Mouse (Mus musculus) mature B cell (primary cell): ENCODE measurements around the gene Ppef2.

Experiments
- in situ Hi-C: fragments of 300-500 bp; cut with MboI; formaldehyde crosslinking; loops from 2 replicates; pipeline ENCODE4 v1.14.3; 2019

Gene Ppef2

GRCm38 (mm10) chr5:92239333-92240232 lies 16.5 kb downstream of the Ppef2 start:
- in situ Hi-C loops, result no loop called here

GRCm38 (mm10) chr5:92234939-92235557 lies 21.0 kb downstream of the Ppef2 start:
- in situ Hi-C loops, result no loop called here

GRCm38 (mm10) chr5:92233366-92233765 lies 22.7 kb downstream of the Ppef2 start:
- in situ Hi-C loops, result no loop called here

- in situ Hi-C loops, result no loop called here
Observed at GRCm38 (mm10) chr5:92231836-92232235, 24.2 kb downstream of the Ppef2 start.

- in situ Hi-C loops, result no loop called here
Observed at GRCm38 (mm10) chr5:92230306-92230705, 25.8 kb downstream of the Ppef2 start.

- in situ Hi-C loops, result no loop called here
Observed at GRCm38 (mm10) chr5:92229514-92229913, 26.6 kb downstream of the Ppef2 start.

- in situ Hi-C loops, result no loop called here
Observed at GRCm38 (mm10) chr5:92228776-92229175, 27.3 kb downstream of the Ppef2 start.

- in situ Hi-C loops, result no loop called here
Observed at GRCm38 (mm10) chr5:92227782-92228181, 28.3 kb downstream of the Ppef2 start.

GRCm38 (mm10) chr5:92220287-92220902 lies 35.7 kb downstream of the Ppef2 start:
- in situ Hi-C loops, result no loop called here

- in situ Hi-C loops, result no loop called here
Observed at GRCm38 (mm10) chr5:92219826-92220225, 36.3 kb downstream of the Ppef2 start.

- in situ Hi-C loops, result no loop called here
Observed at GRCm38 (mm10) chr5:92218915-92219793, 36.9 kb downstream of the Ppef2 start.

GRCm38 (mm10) chr5:92215308-92215707 lies 40.8 kb downstream of the Ppef2 start, which contains the start of gene U90926:
Gene U90926 (minus strand): TSS chr5:92215408.
- in situ Hi-C loops, result no loop called here

GRCm38 (mm10) chr5:92212231-92212630 lies 43.8 kb downstream of the Ppef2 start:
- in situ Hi-C loops, result no loop called here

GRCm38 (mm10) chr5:92210205-92210604 lies 45.9 kb downstream of the Ppef2 start:
- in situ Hi-C loops, result no loop called here

GRCm38 (mm10) chr5:92206121-92206520 lies 50.0 kb downstream of the Ppef2 start:
- in situ Hi-C loops, result no loop called here

- in situ Hi-C loops, result no loop called here
Observed at GRCm38 (mm10) chr5:92205706-92206105, 50.4 kb downstream of the Ppef2 start.

- in situ Hi-C loops, result no loop called here
Observed at GRCm38 (mm10) chr5:92205184-92205583, 50.9 kb downstream of the Ppef2 start.

- in situ Hi-C loops, result no loop called here
Observed at GRCm38 (mm10) chr5:92204162-92205036, 51.7 kb downstream of the Ppef2 start.

- in situ Hi-C loops, result loop anchor here (25.0 kb wide), 1 partner anchor 189 kb away; no protein-coding TSS in a partner anchor
Observed at GRCm38 (mm10) chr5:92198266-92198665, 57.8 kb downstream of the Ppef2 start.
